In the genomic region with DNA sequence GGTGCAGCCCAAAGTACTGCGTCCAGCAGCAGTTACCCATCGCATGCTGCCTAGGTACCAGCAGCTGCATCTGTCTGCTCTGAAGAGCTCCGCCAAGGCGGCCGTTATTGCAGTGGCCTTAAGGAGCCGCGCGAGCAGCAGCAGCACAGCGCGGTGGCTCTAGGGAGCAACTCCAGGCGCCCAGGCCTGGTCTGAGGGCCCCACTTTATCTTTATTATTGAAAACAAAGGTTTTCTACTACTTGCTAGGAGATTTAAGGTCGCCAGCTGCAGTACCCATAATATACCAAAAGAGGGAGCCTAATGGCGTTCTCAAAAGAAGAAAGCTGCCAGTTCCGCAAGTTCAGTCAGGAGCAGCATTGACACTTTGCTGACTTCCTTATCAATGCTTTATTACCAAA, we compare ENCODE assay signal across 8 mouse cellular contexts. TPM values are rescaled to one million over a fixed set of nuclear protein-coding genes. Genes with fewer than 3 reads are reported as not detected.
DNase-seq lines count a peak whose midpoint lies in the region; ATAC-seq and TF ChIP-seq lines count a peak whose summit lies in the region.

No protein-coding gene starts in this region.

- H3K4me1 ChIP-seq in forebrain, postnatal 0 days (ENCODE audit: insufficient read depth) = no peaks in the 10 kb centered on the region
- H3K4me1 ChIP-seq in kidney, embryonic 16.5 days (ENCODE audit: insufficient read depth, low read length) = no peaks in the 10 kb centered on the region
- peaks cover 7% of the 10 kb centered on the region; the same call in 1 of the 2 replicates for H3K4me1 ChIP-seq in stomach, embryonic 14.5 days (ENCODE audit: control insufficient read depth, insufficient read depth, low read length)

- WGBS in forebrain, postnatal 0 days = 56% methylated on average over 14 of the region's 14 CpGs
- 55% methylated on average over 14 of the region's 14 CpGs for WGBS in kidney, embryonic 16.5 days
- 62% methylated on average over 14 of the region's 14 CpGs for WGBS in stomach, embryonic 14.5 days

- peaks cover 5% of the 10 kb centered on the region; the same call in 1 of the 2 replicates for H3K36me3 ChIP-seq in forebrain, postnatal 0 days (ENCODE audit: insufficient read depth)
- H3K36me3 ChIP-seq in kidney, embryonic 16.5 days (ENCODE audit: insufficient read depth, low read length) = peaks cover 5% of the 10 kb centered on the region; the same call in 1 of the 2 replicates
- no peaks in the 10 kb centered on the region for H3K36me3 ChIP-seq in stomach, embryonic 14.5 days (ENCODE audit: control insufficient read depth, insufficient read depth, low read length)

- no peak overlapping the region for H3K4me3 ChIP-seq in forebrain, postnatal 0 days (ENCODE audit: low read depth, low read length)
- no peak overlapping the region for H3K4me3 ChIP-seq in kidney, embryonic 16.5 days (ENCODE audit: low read length)
- H3K4me3 ChIP-seq in stomach, embryonic 14.5 days (ENCODE audit: low read depth, low read length) = no peak overlapping the region

- H3K27me3 ChIP-seq in forebrain, postnatal 0 days (ENCODE audit: insufficient read depth, low read length) = no peaks in the 10 kb centered on the region
- no peaks in the 10 kb centered on the region for H3K27me3 ChIP-seq in kidney, embryonic 16.5 days (ENCODE audit: insufficient read depth, low read length)
- no peaks in the 10 kb centered on the region for H3K27me3 ChIP-seq in stomach, embryonic 14.5 days (ENCODE audit: control insufficient read depth, insufficient read depth, low read length)

- 0 out of 2 replicates have a peak overlapping the region, but pooled peaks have one; percentile 29 for H3K27ac ChIP-seq in forebrain, postnatal 0 days (ENCODE audit: low read depth, low read length)
- no peak overlapping the region for H3K27ac ChIP-seq in kidney, embryonic 16.5 days (ENCODE audit: low read length)
- no peak overlapping the region for H3K27ac ChIP-seq in stomach, embryonic 14.5 days (ENCODE audit: low read length)

- peak; percentile 77 for DNase-seq in CD4-positive, CD25-positive, alpha-beta regulatory T cell, adult 2 months (ENCODE audit: low read depth, low spot score)
- peak; percentile 78 for DNase-seq in 3T3-L1 (ENCODE audit: low read depth, low spot score)
- peak; percentile 53 for DNase-seq in c-Kit-positive CD71-positive TER-119-negative erythroid progenitor cells, embryonic 14.5 days (ENCODE audit: low read depth)
- DNase-seq in forebrain, postnatal 0 days = peak; percentile 76

- H3K9me3 ChIP-seq in forebrain, postnatal 0 days (ENCODE audit: low read length) = no peaks in the 10 kb centered on the region
- no peaks in the 10 kb centered on the region for H3K9me3 ChIP-seq in kidney, embryonic 16.5 days (ENCODE audit: low read length)
- H3K9me3 ChIP-seq in stomach, embryonic 14.5 days (ENCODE audit: control insufficient read depth, low read depth, low read length) = no peaks in the 10 kb centered on the region

- peak; percentile 69 for TF ChIP-seq CTCF in forebrain, postnatal 0 days (IDR thresholded peaks at IDR 0.05; ENCODE audit: low read depth)

- H3K9ac ChIP-seq in forebrain, postnatal 0 days = no peak overlapping the region
- no peak overlapping the region for H3K9ac ChIP-seq in kidney, embryonic 16.5 days (replicated peaks; ENCODE audit: low read length)
- H3K9ac ChIP-seq in stomach, embryonic 14.5 days (replicated peaks; ENCODE audit: low read depth, low read length) = no peak overlapping the region

- ATAC-seq in CD4-positive, CD25-positive, alpha-beta regulatory T cell, adult 4 months = no peak
- peak; percentile 36 for ATAC-seq in forebrain, postnatal 0 days
- ATAC-seq in kidney, embryonic 16.5 days (ENCODE audit: low FRiP score, low TSS enrichment) = 0 out of 2 replicates have a peak, but pooled peaks have one; percentile 6
- peak; percentile 66 for ATAC-seq in megakaryocyte progenitor cell, adult 5-6 weeks (replicated peaks; ENCODE audit: poor library complexity)
- 0 out of 2 replicates have a peak, but pooled peaks have one; percentile 33 for ATAC-seq in stomach, embryonic 14.5 days (ENCODE audit: insufficient number of reproducible peaks, insufficient read depth, low FRiP score, low read depth)

- no peak overlapping the region for H3K4me2 ChIP-seq in forebrain, postnatal 0 days (ENCODE audit: low read depth)
- no peak overlapping the region for H3K4me2 ChIP-seq in kidney, embryonic 16.5 days (replicated peaks; ENCODE audit: low read depth, low read length)
- no peak overlapping the region for H3K4me2 ChIP-seq in stomach, embryonic 14.5 days (replicated peaks; ENCODE audit: low read depth, low read length)

RNA-seq across cellular contexts. Expression of a gene that starts 24.1 kb away (rescaled TPM):
- polyA plus RNA-seq in CD4-positive, CD25-positive, alpha-beta regulatory T cell, adult 4 months (2017; shearing (Covaris generic)) = under 1 TPM in 1 of 2 experiments, not detected in 1; 0.12 TPM
- 185 and 206 TPM in 2 replicates for total RNA-seq in forebrain, postnatal 0 days (2014; rRNA removed)
- polyA plus RNA-seq in forebrain, postnatal 0 days (2015; fragmentation: Nextera tagmentation; extraction: Ambion mirVana) = 24.3 and 29.9 TPM in 2 replicates
- 4.8 and 5.4 TPM in 2 replicates for polyA plus RNA-seq in kidney, embryonic 16.5 days (2015; fragmentation: Nextera tagmentation; extraction: Ambion mirVana)
- 1.5 and 2.3 TPM in 2 replicates for total RNA-seq in megakaryocyte progenitor cell, adult 5-6 weeks (2015)
- 1.4 and 3.2 TPM in 2 replicates for total RNA-seq in megakaryocyte progenitor cell, adult 5-6 weeks (2017)
- 13.8 TPM in 2 replicates for polyA plus RNA-seq in stomach, embryonic 14.5 days (2014; fragmentation: Nextera tagmentation; extraction: Ambion mirVana)

RNA-seq across cellular contexts. Expression of a gene that starts 41.6 kb away (rescaled TPM):
- 10 to 100 TPM; 26.8 to 33.7 TPM for polyA plus RNA-seq in CD4-positive, CD25-positive, alpha-beta regulatory T cell, adult 4 months (2017; shearing (Covaris generic))
- 300 and 363 TPM in 2 replicates for total RNA-seq in forebrain, postnatal 0 days (2014; rRNA removed)
- polyA plus RNA-seq in forebrain, postnatal 0 days (2015; fragmentation: Nextera tagmentation; extraction: Ambion mirVana) = 533 and 637 TPM in 2 replicates
- 169 and 172 TPM in 2 replicates for polyA plus RNA-seq in kidney, embryonic 16.5 days (2015; fragmentation: Nextera tagmentation; extraction: Ambion mirVana)
- total RNA-seq in megakaryocyte progenitor cell, adult 5-6 weeks (2015) = 281 and 296 TPM in 2 replicates
- total RNA-seq in megakaryocyte progenitor cell, adult 5-6 weeks (2017) = 85.5 and 97.7 TPM in 2 replicates
- polyA plus RNA-seq in stomach, embryonic 14.5 days (2014; fragmentation: Nextera tagmentation; extraction: Ambion mirVana) = 126 and 130 TPM in 2 replicates

RNA-seq across cellular contexts. Expression of a gene that starts 52.3 kb away (rescaled TPM):
- polyA plus RNA-seq in CD4-positive, CD25-positive, alpha-beta regulatory T cell, adult 4 months (2017; shearing (Covaris generic)) = 10 to 100 TPM; 20.8 to 22.4 TPM
- total RNA-seq in forebrain, postnatal 0 days (2014; rRNA removed) = 15.9 and 18.3 TPM in 2 replicates
- polyA plus RNA-seq in forebrain, postnatal 0 days (2015; fragmentation: Nextera tagmentation; extraction: Ambion mirVana) = 2.0 and 4.2 TPM in 2 replicates
- polyA plus RNA-seq in kidney, embryonic 16.5 days (2015; fragmentation: Nextera tagmentation; extraction: Ambion mirVana) = 13.1 and 13.2 TPM in 2 replicates
- 45.3 and 45.7 TPM in 2 replicates for total RNA-seq in megakaryocyte progenitor cell, adult 5-6 weeks (2015)
- 51.2 and 59.5 TPM in 2 replicates for total RNA-seq in megakaryocyte progenitor cell, adult 5-6 weeks (2017)
- 18.6 and 21.0 TPM in 2 replicates for polyA plus RNA-seq in stomach, embryonic 14.5 days (2014; fragmentation: Nextera tagmentation; extraction: Ambion mirVana)

RNA-seq across cellular contexts. Expression of a gene that starts 58.7 kb away (rescaled TPM):
- polyA plus RNA-seq in CD4-positive, CD25-positive, alpha-beta regulatory T cell, adult 4 months (2017; shearing (Covaris generic)) = 1 to 10 TPM; 3.5 to 4.1 TPM
- total RNA-seq in forebrain, postnatal 0 days (2014; rRNA removed) = 43.2 and 48.9 TPM in 2 replicates
- polyA plus RNA-seq in forebrain, postnatal 0 days (2015; fragmentation: Nextera tagmentation; extraction: Ambion mirVana) = 16.4 and 20.8 TPM in 2 replicates
- 33.2 and 35.7 TPM in 2 replicates for polyA plus RNA-seq in kidney, embryonic 16.5 days (2015; fragmentation: Nextera tagmentation; extraction: Ambion mirVana)
- 7.6 and 8.1 TPM in 2 replicates for total RNA-seq in megakaryocyte progenitor cell, adult 5-6 weeks (2015)
- 2.6 and 3.6 TPM in 2 replicates for total RNA-seq in megakaryocyte progenitor cell, adult 5-6 weeks (2017)
- polyA plus RNA-seq in stomach, embryonic 14.5 days (2014; fragmentation: Nextera tagmentation; extraction: Ambion mirVana) = 25.2 and 29.9 TPM in 2 replicates
